Mouse (Mus musculus): ENCODE measurements around the gene Slc44a4. TPM values are rescaled to one million over a fixed set of nuclear protein-coding genes. Genes with fewer than 3 reads are reported as not detected.
"Not testable (repeated sequence)": the region's sequence is repeated elsewhere in the genome, so short reads cannot be mapped to it uniquely, and the experiment has no call there.

Slc44a4 gene
- polyA plus RNA-seq, 1 experiment from 2014 or later, result not detected

DNA sequence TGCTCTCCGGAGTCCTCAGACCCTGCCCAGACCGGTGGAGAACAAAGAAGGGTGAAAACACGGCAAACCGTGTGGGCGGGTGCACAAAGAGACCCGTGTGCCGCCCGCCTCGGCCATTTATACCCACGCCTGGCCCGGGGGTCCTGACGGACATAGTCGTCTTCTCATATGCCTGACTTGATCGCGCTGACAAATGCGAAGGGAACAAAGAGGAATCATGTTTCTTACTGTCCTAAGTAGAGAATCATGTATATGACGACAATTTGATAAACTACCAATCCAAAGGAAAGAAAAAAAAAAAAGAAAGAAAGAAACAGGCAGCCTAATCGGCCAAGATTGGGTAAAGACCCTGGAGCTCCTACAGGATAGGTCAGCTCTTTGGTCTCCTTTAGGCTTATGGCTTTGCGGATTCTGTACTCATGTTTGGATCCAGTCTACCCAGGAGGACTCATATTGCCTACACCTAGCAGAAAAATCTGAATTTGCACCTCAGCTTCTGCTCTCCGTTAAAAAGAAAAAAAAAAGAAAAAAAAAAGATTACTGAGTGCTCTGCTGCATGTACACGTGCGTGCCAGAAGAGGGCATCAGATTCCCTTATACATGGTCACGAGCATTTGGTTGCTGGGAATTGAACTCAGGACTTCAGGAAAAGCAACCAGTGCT lies 38.2 kb downstream of the Slc44a4 start:
- Histone ChIP-seq H3K9ac (ENCODE audit: low read length) (peak overlapping the region; percentile 100), H3K9me3 (ENCODE audit: control insufficient read depth, low read length) (no peaks in the 10 kb centered on the region), H3K4me3 (ENCODE audit: control insufficient read depth in 1 of 2, insufficient read depth in 1 of 2, low read depth in 1 of 2, low read length in 2 of 2) (peak overlapping the region; percentile 98 to 99), H3K4me2 (ENCODE audit: low read length) (peak overlapping the region; percentile 78), H3K4me1 (ENCODE audit: control insufficient read depth in 2 of 2, insufficient read depth in 2 of 2, low read length in 2 of 2) (peaks cover 3 to 13% of the 10 kb centered on the region in 2 experiments), H3K36me3 (ENCODE audit: control insufficient read depth, insufficient read depth, low read length) (peaks cover 22% of the 10 kb centered on the region), H3K27me3 (ENCODE audit: control insufficient read depth, insufficient read depth, low read length) (peaks cover 7% of the 10 kb centered on the region; the same call in 1 of the 2 replicates), H3K27ac (replicated peaks in 1 of 2; ENCODE audit: control insufficient read depth in 1 of 2, insufficient read depth in 1 of 2, low read depth in 2 of 2, low read length in 2 of 2) (peak overlapping the region; percentile 76 to 85)
- peak; percentile 73 for ATAC-seq (ENCODE audit: insufficient number of reproducible peaks, insufficient read depth, low FRiP score, low read depth)
- WGBS, result under 1% methylated on average over 23 of the region's 23 CpGs

DNA sequence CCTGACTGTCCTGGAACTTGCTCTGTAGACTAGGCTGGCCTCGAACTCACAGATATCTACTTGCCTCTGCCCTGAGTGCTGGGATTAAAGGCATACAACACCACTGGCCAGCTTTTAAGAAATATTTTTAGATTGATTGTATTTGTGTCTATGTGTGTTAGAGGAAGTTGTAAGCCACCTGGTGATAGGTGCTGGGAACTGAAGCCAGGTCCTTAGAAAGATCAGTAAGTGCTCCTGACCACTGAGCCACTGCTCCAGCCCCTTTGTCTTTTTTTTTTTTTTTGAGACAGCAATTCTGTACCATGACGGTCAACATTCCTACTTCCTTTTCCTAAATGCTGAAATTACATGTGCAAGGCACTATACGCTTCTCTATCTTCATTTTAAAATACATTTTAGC lies 39.0 kb downstream of the Slc44a4 start:
- Histone ChIP-seq H3K36me3 (ENCODE audit: control insufficient read depth, insufficient read depth, low read length) (peaks cover 22% of the 10 kb centered on the region), H3K27me3 (ENCODE audit: control insufficient read depth, insufficient read depth, low read length) (peaks cover 7% of the 10 kb centered on the region; the same call in 1 of the 2 replicates), H3K9ac (ENCODE audit: low read length) (no peak overlapping the region), H3K4me3 (ENCODE audit: control insufficient read depth in 1 of 2, insufficient read depth in 1 of 2, low read depth in 1 of 2, low read length in 2 of 2) (no peak overlapping the region), H3K9me3 (ENCODE audit: control insufficient read depth, low read length) (no peaks in the 10 kb centered on the region), H3K27ac (replicated peaks in 1 of 2; ENCODE audit: control insufficient read depth in 1 of 2, insufficient read depth in 1 of 2, low read depth in 2 of 2, low read length in 2 of 2) (peak overlapping the region in 1 of 2 experiments; percentile 85; a peak in 1 of 4 replicates), H3K4me1 (ENCODE audit: control insufficient read depth in 2 of 2, insufficient read depth in 2 of 2, low read length in 2 of 2) (peaks cover 3 to 13% of the 10 kb centered on the region in 2 experiments), H3K4me2 (ENCODE audit: low read length) (no peak overlapping the region)
- ATAC-seq (ENCODE audit: insufficient number of reproducible peaks, insufficient read depth, low FRiP score, low read depth), result no peak
- 84% methylated on average over 3 of the region's 3 CpGs for WGBS

DNA sequence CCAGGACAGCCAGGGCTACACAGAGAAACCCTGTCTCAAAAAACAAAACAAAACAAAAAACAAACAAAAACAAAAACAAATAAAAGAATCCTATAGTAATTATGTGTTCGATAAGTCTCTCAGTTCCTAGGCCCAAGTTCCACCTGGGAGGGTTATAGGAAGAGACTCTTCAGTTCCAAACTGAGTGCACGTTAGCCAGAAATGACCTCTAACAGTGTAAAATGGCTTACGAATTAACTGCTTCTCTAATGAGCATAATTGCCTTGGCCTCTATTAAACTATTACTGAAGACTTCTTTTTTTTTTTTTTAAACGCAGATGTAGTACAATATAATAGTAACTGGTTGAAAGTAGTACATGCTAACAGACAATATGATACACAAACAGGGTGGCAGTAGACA lies 39.6 kb downstream of the Slc44a4 start:
- peaks cover 22% of the 10 kb centered on the region for H3K36me3 ChIP-seq (ENCODE audit: control insufficient read depth, insufficient read depth, low read length)
- H3K4me2 ChIP-seq (ENCODE audit: low read length), result no peak overlapping the region
- H3K27me3 ChIP-seq (ENCODE audit: control insufficient read depth, insufficient read depth, low read length), result peaks cover 7% of the 10 kb centered on the region; the same call in 1 of the 2 replicates
- no peaks in the 10 kb centered on the region for H3K9me3 ChIP-seq (ENCODE audit: control insufficient read depth, low read length)
- no peak overlapping the region for H3K27ac ChIP-seq (replicated peaks in 1 of 2; ENCODE audit: control insufficient read depth in 1 of 2, insufficient read depth in 1 of 2, low read depth in 2 of 2, low read length in 2 of 2)
- H3K9ac ChIP-seq (ENCODE audit: low read length), result no peak overlapping the region
- no peak for ATAC-seq (ENCODE audit: insufficient number of reproducible peaks, insufficient read depth, low FRiP score, low read depth)
- WGBS, result 93% methylated on average over 4 of the region's 4 CpGs
- peaks cover 3 to 13% of the 10 kb centered on the region in 2 experiments for H3K4me1 ChIP-seq (ENCODE audit: control insufficient read depth in 2 of 2, insufficient read depth in 2 of 2, low read length in 2 of 2)
- H3K4me3 ChIP-seq (ENCODE audit: control insufficient read depth in 1 of 2, insufficient read depth in 1 of 2, low read depth in 1 of 2, low read length in 2 of 2), result no peak overlapping the region

DNA sequence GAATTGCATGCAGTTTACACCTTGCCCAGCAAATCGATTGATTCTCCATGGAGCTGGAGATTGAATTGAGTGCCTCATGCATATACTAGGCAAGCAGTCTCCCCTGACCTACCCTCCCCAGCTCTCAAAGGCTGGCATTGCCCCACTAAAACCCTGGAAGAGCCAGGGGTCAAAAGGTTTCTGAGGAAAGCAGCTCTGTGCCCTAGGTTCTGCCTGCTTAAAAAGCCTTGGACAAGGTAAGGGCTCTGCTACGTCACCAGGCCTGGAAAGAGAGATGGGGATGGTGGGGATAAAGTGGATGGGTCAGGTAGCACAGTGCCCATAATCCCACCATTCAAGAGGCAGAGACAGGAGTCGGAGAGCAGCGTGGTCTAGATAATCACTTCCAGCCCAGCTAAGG lies 40.6 kb downstream of the Slc44a4 start:
- H3K4me3 ChIP-seq (ENCODE audit: control insufficient read depth in 1 of 2, insufficient read depth in 1 of 2, low read depth in 1 of 2, low read length in 2 of 2), result no peak overlapping the region
- no peak overlapping the region for H3K9ac ChIP-seq (ENCODE audit: low read length)
- H3K27ac ChIP-seq (replicated peaks in 1 of 2; ENCODE audit: control insufficient read depth in 1 of 2, insufficient read depth in 1 of 2, low read depth in 2 of 2, low read length in 2 of 2), result no peak overlapping the region
- WGBS, result 74% methylated on average over 4 of the region's 4 CpGs
- no peaks in the 10 kb centered on the region for H3K9me3 ChIP-seq (ENCODE audit: control insufficient read depth, low read length)
- H3K4me1 ChIP-seq (ENCODE audit: control insufficient read depth in 2 of 2, insufficient read depth in 2 of 2, low read length in 2 of 2), result peaks cover 3 to 14% of the 10 kb centered on the region in 2 experiments
- H3K27me3 ChIP-seq (ENCODE audit: control insufficient read depth, insufficient read depth, low read length), result peaks cover 7% of the 10 kb centered on the region; the same call in 1 of the 2 replicates
- no peak overlapping the region for H3K4me2 ChIP-seq (ENCODE audit: low read length)
- no peak for ATAC-seq (ENCODE audit: insufficient number of reproducible peaks, insufficient read depth, low FRiP score, low read depth)
- peaks cover 17% of the 10 kb centered on the region for H3K36me3 ChIP-seq (ENCODE audit: control insufficient read depth, insufficient read depth, low read length)

DNA sequence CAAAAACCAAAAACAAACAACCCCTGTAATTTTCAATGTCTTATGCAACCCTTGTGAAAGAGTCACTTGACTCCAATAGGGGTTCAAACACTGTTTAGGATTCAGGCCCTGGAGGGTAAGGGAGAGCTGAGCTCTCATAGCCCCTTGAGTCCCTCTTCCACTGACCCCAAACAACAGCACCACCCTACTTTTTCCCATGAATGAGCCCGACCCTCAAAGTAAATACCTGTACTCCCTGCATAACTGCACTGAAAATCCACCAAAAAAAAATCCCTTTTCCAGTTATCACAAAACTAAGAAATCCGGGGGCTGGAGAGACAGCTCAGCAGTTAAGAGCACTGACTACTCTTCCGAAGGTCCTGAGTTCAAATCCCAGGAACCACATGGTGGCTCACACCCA lies 41.6 kb downstream of the Slc44a4 start:
- no peak overlapping the region for H3K4me2 ChIP-seq (ENCODE audit: low read length)
- ATAC-seq (ENCODE audit: insufficient number of reproducible peaks, insufficient read depth, low FRiP score, low read depth), result no peak

DNA sequence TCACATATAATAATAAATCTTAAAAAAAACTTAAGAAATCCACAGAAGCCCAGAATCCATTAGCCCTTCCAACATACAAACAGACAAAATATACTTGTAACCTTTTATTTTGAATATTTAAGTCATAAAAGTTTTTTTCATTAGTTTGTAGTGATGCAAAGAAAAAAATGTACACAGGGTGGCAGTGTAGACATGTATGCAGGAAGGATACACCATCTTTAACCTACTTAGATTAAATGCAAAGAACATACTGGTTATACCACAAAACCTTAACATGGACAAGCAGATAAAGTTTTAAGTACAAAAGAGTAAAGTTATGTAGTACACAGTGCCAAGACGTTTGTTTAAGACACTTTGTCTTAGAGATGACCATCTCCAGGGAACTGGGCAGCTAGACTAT lies 42.1 kb downstream of the Slc44a4 start:
- no peak overlapping the region for H3K4me3 ChIP-seq (ENCODE audit: control insufficient read depth in 1 of 2, insufficient read depth in 1 of 2, low read depth in 1 of 2, low read length in 2 of 2)
- 28% methylated on average over 1 of the region's 1 CpGs for WGBS

More for the DNA sequence above, 41.6 kb downstream of the Slc44a4 start:
- peaks cover 0 to 15% of the 10 kb centered on the region in 2 experiments; a peak in 3 of 4 replicates for H3K4me1 ChIP-seq (ENCODE audit: control insufficient read depth in 2 of 2, insufficient read depth in 2 of 2, low read length in 2 of 2)
- no peak overlapping the region for H3K27ac ChIP-seq (replicated peaks in 1 of 2; ENCODE audit: control insufficient read depth in 1 of 2, insufficient read depth in 1 of 2, low read depth in 2 of 2, low read length in 2 of 2)
- peaks cover 6% of the 10 kb centered on the region for H3K36me3 ChIP-seq (ENCODE audit: control insufficient read depth, insufficient read depth, low read length)
- no peak overlapping the region for H3K9ac ChIP-seq (ENCODE audit: low read length)
- H3K27me3 ChIP-seq (ENCODE audit: control insufficient read depth, insufficient read depth, low read length), result peaks cover 7% of the 10 kb centered on the region; the same call in 1 of the 2 replicates
- WGBS, result 73% methylated on average over 3 of the region's 3 CpGs
- no peaks in the 10 kb centered on the region for H3K9me3 ChIP-seq (ENCODE audit: control insufficient read depth, low read length)
- no peak overlapping the region for H3K4me3 ChIP-seq (ENCODE audit: control insufficient read depth in 1 of 2, insufficient read depth in 1 of 2, low read depth in 1 of 2, low read length in 2 of 2)

DNA sequence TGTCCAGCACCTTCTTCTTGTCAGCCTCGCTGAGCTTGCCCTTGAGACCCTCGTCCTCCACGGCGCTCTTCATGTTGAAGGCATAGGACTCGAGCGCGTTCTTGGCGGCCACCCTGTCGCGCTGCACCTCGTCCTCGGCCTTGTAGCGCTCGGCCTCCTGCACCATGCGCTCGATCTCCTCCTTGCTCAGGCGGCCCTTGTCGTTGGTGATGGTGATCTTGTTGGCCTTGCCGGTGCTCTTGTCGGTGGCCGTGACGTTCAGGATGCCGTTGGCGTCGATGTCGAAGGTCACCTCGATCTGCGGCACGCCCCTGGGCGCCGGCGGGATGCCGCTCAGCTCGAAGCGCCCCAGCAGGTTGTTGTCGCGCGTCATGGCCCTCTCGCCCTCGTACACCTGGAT lies 43.0 kb downstream of the Slc44a4 start:
- H3K9ac ChIP-seq (ENCODE audit: low read length); H3K36me3 ChIP-seq (ENCODE audit: control insufficient read depth, insufficient read depth, low read length); H3K4me2 ChIP-seq (ENCODE audit: low read length); ATAC-seq (ENCODE audit: insufficient number of reproducible peaks, insufficient read depth, low FRiP score, low read depth); H3K4me1 ChIP-seq (ENCODE audit: control insufficient read depth in 2 of 2, insufficient read depth in 2 of 2, low read length in 2 of 2); H3K27ac ChIP-seq (replicated peaks in 1 of 2; ENCODE audit: control insufficient read depth in 1 of 2, insufficient read depth in 1 of 2, low read depth in 2 of 2, low read length in 2 of 2); H3K9me3 ChIP-seq (ENCODE audit: control insufficient read depth, low read length); H3K27me3 ChIP-seq (ENCODE audit: control insufficient read depth, insufficient read depth, low read length); H3K4me3 ChIP-seq (ENCODE audit: control insufficient read depth in 1 of 2, insufficient read depth in 1 of 2, low read depth in 1 of 2, low read length in 2 of 2): not testable (repeated sequence)
- WGBS, result 17% methylated on average over 32 of the region's 40 CpGs

More for the DNA sequence above, 42.1 kb downstream of the Slc44a4 start:
- peaks cover 0 to 11% of the 10 kb centered on the region in 2 experiments; a peak in 2 of 4 replicates for H3K4me1 ChIP-seq (ENCODE audit: control insufficient read depth in 2 of 2, insufficient read depth in 2 of 2, low read length in 2 of 2)
- H3K27ac ChIP-seq (replicated peaks in 1 of 2; ENCODE audit: control insufficient read depth in 1 of 2, insufficient read depth in 1 of 2, low read depth in 2 of 2, low read length in 2 of 2), result no peak overlapping the region
- peaks cover 7% of the 10 kb centered on the region; the same call in 1 of the 2 replicates for H3K27me3 ChIP-seq (ENCODE audit: control insufficient read depth, insufficient read depth, low read length)
- H3K36me3 ChIP-seq (ENCODE audit: control insufficient read depth, insufficient read depth, low read length), result peaks cover 1% of the 10 kb centered on the region; the same call in 1 of the 2 replicates
- H3K9me3 ChIP-seq (ENCODE audit: control insufficient read depth, low read length), result no peaks in the 10 kb centered on the region
- no peak for ATAC-seq (ENCODE audit: insufficient number of reproducible peaks, insufficient read depth, low FRiP score, low read depth)
- no peak overlapping the region for H3K4me2 ChIP-seq (ENCODE audit: low read length)
- H3K9ac ChIP-seq (ENCODE audit: low read length), result no peak overlapping the region

Data from heart, embryonic 14.5 days (tissue).